Mouse (Mus musculus) forebrain, embryonic 11.5 days (tissue): ENCODE data around the gene 2310007B03Rik. TPM values are rescaled to one million over a fixed set of nuclear protein-coding genes. Genes with fewer than 3 reads are reported as not detected.

ENCODE experiments used
- ATAC-seq: fragments of 200-750 bp; cut with Nextera tagmentation; replicated peaks from 2 replicates; pipeline ENCODE4 v1.8.0; 2017; ENCODE audit warnings: moderate TSS enrichment; ENCODE audit not compliant: low FRiP score
- DNase-seq: peaks from one replicate; pipeline ENCODE4 v3.0.0-alpha.2; 2017; ENCODE audit warnings: low spot score
- H3K27ac ChIP-seq: fragments of 300-500 bp; sonication (generic); 2 replicates; pipeline ENCODE4 v1.5.1; 2014; ENCODE audit warnings: low read depth, low read length
- H3K27me3 ChIP-seq: fragments of 300-500 bp; sonication (generic); 2 replicates; pipeline ENCODE4 v1.6.1; 2014; ENCODE audit warnings: mild to moderate bottlenecking, low read length, mixed read lengths; ENCODE audit not compliant: control insufficient read depth, insufficient read depth
- H3K36me3 ChIP-seq: fragments of 300-500 bp; sonication (generic); 2 replicates; pipeline ENCODE4 v1.6.1; 2014; ENCODE audit warnings: mild to moderate bottlenecking, low read length, moderate library complexity, mixed read lengths; ENCODE audit not compliant: control insufficient read depth, insufficient read depth
- H3K4me1 ChIP-seq: fragments of 300-500 bp; sonication (generic); replicated peaks from 2 replicates; pipeline ENCODE4 v1.6.1; 2014; ENCODE audit warnings: low read length, mixed read lengths; ENCODE audit not compliant: control insufficient read depth, insufficient read depth
- H3K4me2 ChIP-seq: fragments of 300-500 bp; sonication (generic); 2 replicates; pipeline ENCODE4 v1.6.1; 2014; ENCODE audit warnings: low read depth, mild to moderate bottlenecking, low read length, moderate library complexity, mixed read lengths; ENCODE audit not compliant: severe bottlenecking
- H3K4me3 ChIP-seq: fragments of 300-500 bp; sonication (generic); 2 replicates; pipeline ENCODE4 v1.5.1; 2014; ENCODE audit warnings: low read depth, low read length
- H3K9ac ChIP-seq: fragments of 300-500 bp; sonication (generic); 2 replicates; pipeline ENCODE4 v1.6.1; 2014; ENCODE audit warnings: low read length
- H3K9me3 ChIP-seq: fragments of 300-500 bp; sonication (generic); 2 replicates; pipeline ENCODE4 v1.6.1; 2016; ENCODE audit warnings: low read length, mixed read lengths; ENCODE audit not compliant: control insufficient read depth
- WGBS: fragments of 180-500 bp; shearing (Covaris S2); extraction: QIAGEN DNeasy Blood & Tissue Kit; methylation state at CpG from one replicate; pipeline ENCODE4 v1.1.7; 2014; 5-methylcytosine and 5-hydroxymethylcytosine counted together
- polyA plus RNA-seq: library from polyadenylated mRNA; unstranded; fragments of >200 nt; fragmentation: Nextera tagmentation; extraction: Ambion mirVana; gene quantifications from 2 replicates; pipeline ENCODE4 v1.2.1, GENCODE M21; 2014

Gene 2310007B03Rik
- polyA plus RNA-seq, 1 experiment from 2014 or later: 0.64 TPM

DNA sequence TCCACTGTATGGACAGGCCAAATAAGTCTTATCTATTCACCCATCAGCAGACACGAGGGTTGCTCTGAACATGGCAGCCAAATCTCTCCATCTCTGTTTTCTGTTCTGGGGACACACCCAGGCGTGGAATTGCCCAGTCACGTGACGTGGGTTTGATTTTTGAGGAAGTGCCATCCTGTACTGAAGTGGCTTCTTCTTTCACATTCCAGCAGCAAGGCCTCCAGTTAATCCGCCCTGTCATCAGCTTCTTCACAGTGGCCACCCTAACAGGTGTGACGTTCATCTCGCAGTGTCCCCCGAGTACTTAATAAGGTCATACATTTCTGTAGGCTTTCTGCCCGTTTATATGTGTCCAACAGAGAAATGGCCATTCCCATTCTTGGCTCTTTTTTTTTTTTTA lies 4.7 kb upstream of the 2310007B03Rik start:
- Histone ChIP-seq H3K4me1 (no peaks in the 10 kb centered on the region), H3K4me3 (no peak overlapping the region), H3K9me3 (no peaks in the 10 kb centered on the region), H3K9ac (no peak overlapping the region), H3K36me3 (no peaks in the 10 kb centered on the region), H3K27me3 (no peaks in the 10 kb centered on the region), H3K27ac (no peak overlapping the region), H3K4me2 (no peak overlapping the region)
- no peak for DNase-seq
- ATAC-seq: no peak
- WGBS: 88% methylated on average over 9 of the region's 9 CpGs

DNA sequence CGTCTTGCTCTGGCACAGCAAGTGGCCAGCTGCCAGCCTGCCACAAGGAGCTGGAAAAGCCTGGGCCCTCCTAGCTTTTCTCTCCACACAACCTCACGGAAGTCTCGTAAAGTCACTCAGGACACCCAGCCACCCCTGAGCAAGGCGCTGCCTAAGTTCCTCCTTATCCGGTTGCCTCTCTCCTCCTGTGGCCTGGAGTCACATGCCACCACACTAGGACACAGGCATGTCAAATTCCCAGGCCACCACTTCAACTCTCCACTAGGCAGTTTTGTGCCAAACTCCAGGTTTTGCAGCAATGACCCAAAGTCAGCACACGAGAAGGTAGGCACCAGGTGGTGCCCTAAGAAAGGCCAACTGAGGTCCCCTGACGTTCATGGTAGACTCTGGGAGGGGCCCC lies 1.8 kb upstream of the 2310007B03Rik start:
- 86% methylated on average over 7 of the region's 7 CpGs for WGBS

DNA sequence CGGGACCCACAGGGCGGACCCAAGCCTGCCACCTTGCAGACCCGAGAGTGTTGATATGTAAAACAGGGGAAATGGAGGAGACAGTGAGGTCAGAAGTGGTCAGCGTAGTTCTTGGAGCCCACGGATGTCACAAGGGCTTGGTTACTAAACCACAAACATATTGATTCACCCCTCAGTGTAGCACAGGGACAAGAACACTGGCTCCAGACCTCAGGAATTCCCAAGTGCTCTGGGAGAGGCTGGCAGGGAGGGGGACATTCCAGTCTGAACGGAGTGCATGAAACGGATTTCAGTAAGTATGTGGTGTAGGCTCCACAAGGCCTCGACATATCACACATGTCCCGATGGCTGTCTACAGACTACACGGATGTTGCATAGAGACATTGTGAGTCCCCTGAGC lies 1.2 kb upstream of the 2310007B03Rik start:
- no peak overlapping the region for H3K4me2 ChIP-seq
- H3K4me3 ChIP-seq: no peak overlapping the region
- H3K4me1 ChIP-seq: no peaks in the 10 kb centered on the region
- H3K36me3 ChIP-seq: no peaks in the 10 kb centered on the region
- H3K9me3 ChIP-seq: no peaks in the 10 kb centered on the region
- no peaks in the 10 kb centered on the region for H3K27me3 ChIP-seq
- no peak for DNase-seq
- no peak overlapping the region for H3K9ac ChIP-seq
- no peak for ATAC-seq
- H3K27ac ChIP-seq: no peak overlapping the region
- 88% methylated on average over 10 of the region's 10 CpGs for WGBS

More for the DNA sequence above, 1.8 kb upstream of the 2310007B03Rik start:
- no peak for DNase-seq
- no peak for ATAC-seq
- H3K36me3 ChIP-seq: no peaks in the 10 kb centered on the region
- H3K9ac ChIP-seq: no peak overlapping the region
- H3K4me1 ChIP-seq: no peaks in the 10 kb centered on the region
- H3K27me3 ChIP-seq: no peaks in the 10 kb centered on the region
- no peak overlapping the region for H3K27ac ChIP-seq
- H3K4me3 ChIP-seq: no peak overlapping the region
- no peak overlapping the region for H3K4me2 ChIP-seq
- H3K9me3 ChIP-seq: no peaks in the 10 kb centered on the region

DNA sequence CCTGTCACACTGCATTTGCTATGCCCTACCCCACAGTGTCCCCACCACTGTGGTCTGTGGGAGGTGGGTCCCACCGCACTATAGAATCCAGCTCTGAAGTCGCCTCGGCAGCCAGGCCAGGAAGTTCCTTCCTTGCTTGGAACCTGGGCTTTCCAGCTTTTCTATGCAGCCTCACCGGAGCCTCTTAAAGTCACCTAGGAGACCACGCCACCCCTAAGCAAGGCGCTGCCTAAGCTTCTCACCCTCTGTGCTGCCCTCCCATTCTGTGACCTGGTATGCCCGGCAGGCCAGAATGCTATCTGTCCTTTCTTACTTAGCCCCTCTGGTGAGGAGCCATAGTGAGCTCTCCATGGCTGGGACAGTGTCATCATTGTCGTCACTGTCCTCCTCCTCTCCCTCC lies 602 bp upstream of the 2310007B03Rik start:
- no peaks in the 10 kb centered on the region for H3K9me3 ChIP-seq
- no peak overlapping the region for H3K4me3 ChIP-seq
- no peaks in the 10 kb centered on the region for H3K36me3 ChIP-seq
- no peaks in the 10 kb centered on the region for H3K27me3 ChIP-seq
- no peak overlapping the region for H3K27ac ChIP-seq
- no peak overlapping the region for H3K9ac ChIP-seq
- ATAC-seq: no peak
- no peak overlapping the region for H3K4me2 ChIP-seq
- WGBS: 82% methylated on average over 8 of the region's 8 CpGs
- H3K4me1 ChIP-seq: no peaks in the 10 kb centered on the region
- DNase-seq: no peak

DNA sequence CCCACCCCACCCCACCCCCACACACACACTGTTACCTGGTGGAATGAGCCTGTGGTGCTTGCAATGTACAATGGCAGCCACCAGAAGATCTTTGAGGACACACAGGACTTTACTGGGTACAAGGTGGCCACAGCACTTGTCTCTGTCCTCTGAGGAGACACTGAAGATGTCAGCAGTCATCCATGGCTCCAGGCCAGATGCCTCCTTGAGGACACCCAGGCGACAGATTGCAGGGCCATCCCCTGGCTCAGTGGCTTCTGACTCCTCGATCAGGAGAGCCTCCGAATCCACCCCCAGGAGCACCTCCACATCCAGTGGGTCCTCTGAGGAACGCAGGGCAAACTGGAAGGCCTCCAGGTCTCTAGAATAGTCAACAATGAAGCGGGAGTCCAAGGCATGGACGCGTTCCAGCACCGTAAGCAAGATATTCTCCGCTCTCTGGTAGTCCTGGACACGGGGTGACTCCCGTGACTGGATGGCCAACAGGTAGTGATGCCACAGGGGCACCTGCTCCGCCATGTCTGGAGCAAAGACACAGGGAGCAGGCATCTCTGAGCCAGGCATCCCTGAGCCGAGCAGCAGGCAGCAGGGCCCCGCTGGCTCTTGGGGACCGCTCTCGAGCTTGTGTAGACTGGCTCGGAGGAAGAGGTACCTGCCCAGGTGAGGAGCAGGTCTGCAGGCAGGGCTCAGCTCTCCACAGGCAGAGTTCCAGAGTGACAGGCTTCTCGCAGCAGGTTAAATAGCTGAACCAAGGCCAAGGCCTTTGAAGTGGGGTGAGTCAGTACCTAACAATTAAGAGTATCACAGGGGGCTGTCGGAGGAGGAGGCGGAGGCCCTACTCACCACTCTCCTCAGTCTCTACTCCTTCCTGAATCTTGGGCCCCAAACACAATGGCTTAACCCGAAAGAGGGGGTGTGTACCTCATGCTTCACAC lies 915 bp downstream of the 2310007B03Rik start:
- no peak for ATAC-seq

DNA sequence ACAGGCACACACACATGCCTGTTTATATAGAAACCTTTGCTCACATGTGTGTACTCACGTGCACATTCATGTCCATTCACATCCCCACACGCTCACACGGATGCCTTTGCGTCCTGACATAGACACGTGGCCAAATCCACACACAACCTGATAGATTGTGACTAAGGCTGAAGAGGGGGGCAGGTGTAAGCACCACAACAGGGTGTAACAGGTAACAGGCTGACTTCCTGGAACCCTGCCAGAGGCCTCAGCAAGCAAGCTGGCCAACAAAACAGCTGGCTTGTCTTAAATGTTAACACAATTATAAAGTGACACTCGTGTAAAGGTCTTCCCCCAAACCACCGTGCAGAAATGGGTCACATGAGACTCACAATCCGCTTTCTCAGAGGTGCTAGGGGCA lies 1.8 kb downstream of the 2310007B03Rik start:
- no peak overlapping the region for H3K4me3 ChIP-seq
- H3K27ac ChIP-seq: no peak overlapping the region
- no peaks in the 10 kb centered on the region for H3K4me1 ChIP-seq
- no peak overlapping the region for H3K4me2 ChIP-seq
- no peaks in the 10 kb centered on the region for H3K36me3 ChIP-seq
- no peak overlapping the region for H3K9ac ChIP-seq
- WGBS: 87% methylated on average over 8 of the region's 8 CpGs
- ATAC-seq: no peak
- H3K9me3 ChIP-seq: no peaks in the 10 kb centered on the region
- no peaks in the 10 kb centered on the region for H3K27me3 ChIP-seq
- DNase-seq: no peak

More for the DNA sequence above, 915 bp downstream of the 2310007B03Rik start:
- Histone ChIP-seq H3K4me2 (no peak overlapping the region), H3K4me1 (no peaks in the 10 kb centered on the region), H3K27ac (no peak overlapping the region), H3K27me3 (no peaks in the 10 kb centered on the region), H3K36me3 (no peaks in the 10 kb centered on the region), H3K4me3 (no peak overlapping the region), H3K9me3 (no peaks in the 10 kb centered on the region), H3K9ac (no peak overlapping the region)
- DNase-seq: no peak
- WGBS: 85% methylated on average over 21 of the region's 21 CpGs

DNA sequence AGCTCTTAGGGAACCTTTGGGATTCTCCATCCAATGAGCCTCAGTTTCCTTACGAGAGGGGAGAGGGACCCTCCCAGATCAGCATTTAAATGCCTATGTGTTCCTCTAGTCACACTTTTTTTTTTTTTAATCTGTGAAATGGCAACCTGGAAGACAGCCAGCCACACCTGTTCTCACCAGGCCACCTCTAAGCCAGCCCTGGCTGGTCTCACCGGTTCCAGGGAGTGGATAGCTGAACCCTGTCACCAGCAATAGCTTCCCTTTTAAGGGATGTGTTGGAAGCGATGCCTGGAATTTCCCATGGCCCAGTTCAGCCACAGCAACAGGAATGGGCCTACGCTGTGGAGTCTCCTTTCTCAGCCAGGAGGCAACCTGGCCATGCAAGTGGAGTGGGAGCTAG lies 3.2 kb downstream of the 2310007B03Rik start:
- Histone ChIP-seq H3K9me3 (no peaks in the 10 kb centered on the region), H3K9ac (no peak overlapping the region), H3K27me3 (no peaks in the 10 kb centered on the region), H3K27ac (no peak overlapping the region), H3K4me3 (no peak overlapping the region), H3K36me3 (no peaks in the 10 kb centered on the region), H3K4me1 (no peaks in the 10 kb centered on the region), H3K4me2 (no peak overlapping the region)
- no peak for DNase-seq
- no peak for ATAC-seq
- 82% methylated on average over 4 of the region's 4 CpGs for WGBS

DNA sequence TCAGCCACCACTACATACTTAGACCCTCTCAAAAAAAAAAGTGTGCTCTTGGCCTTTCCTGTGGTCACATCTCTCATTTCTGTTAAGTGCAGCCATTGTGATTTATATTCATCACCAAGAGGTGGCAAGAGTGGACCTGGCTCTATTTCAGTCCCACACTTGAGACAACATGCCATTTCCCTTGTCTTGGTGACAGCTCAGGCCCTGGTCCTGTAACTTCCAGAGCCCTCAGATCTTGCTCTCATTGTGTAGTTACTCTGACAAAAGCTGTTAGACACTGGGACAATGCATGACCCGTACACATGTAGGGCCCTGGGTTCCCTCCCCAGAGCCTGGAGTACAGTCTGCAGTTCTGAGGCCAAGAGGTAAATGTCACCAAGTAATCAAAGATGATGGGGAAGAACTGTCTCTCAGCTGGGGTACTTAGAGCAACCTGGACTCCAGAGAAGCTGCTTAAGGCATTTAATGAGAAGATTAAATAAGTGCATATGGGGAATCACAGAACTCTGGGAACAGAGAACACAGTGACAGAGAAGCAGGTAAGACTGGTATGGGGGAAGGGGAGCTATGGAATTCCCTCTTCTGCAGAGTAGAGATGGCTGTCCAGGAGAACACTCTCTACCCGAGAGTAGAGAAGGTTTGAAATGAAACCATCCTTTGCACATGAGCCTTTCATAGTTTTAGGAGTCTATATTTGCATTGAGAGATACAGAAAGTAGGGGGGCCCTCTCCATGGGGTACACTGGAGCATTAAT lies 9.7 kb downstream of the 2310007B03Rik start:
- H3K9ac ChIP-seq: no peak overlapping the region
- 69% methylated on average over 2 of the region's 2 CpGs for WGBS
- DNase-seq: no peak
- no peak overlapping the region for H3K4me3 ChIP-seq
- ATAC-seq: no peak
- no peak overlapping the region for H3K4me2 ChIP-seq
- no peaks in the 10 kb centered on the region; the same call in 1 of the 2 replicates for H3K27me3 ChIP-seq
- H3K4me1 ChIP-seq: no peaks in the 10 kb centered on the region
- no peaks in the 10 kb centered on the region for H3K9me3 ChIP-seq
- no peaks in the 10 kb centered on the region for H3K36me3 ChIP-seq
- no peak overlapping the region for H3K27ac ChIP-seq
